Mouse (Mus musculus) limb, embryonic 15.5 days (tissue): ENCODE measurements around the gene Megf8. TPM values are rescaled to one million over a fixed set of nuclear protein-coding genes. Genes with fewer than 3 reads are reported as not detected.
A peak's percentile ranks its signal among the peaks of the same experiment; 100 is the strongest.
"Not testable (repeated sequence)": the region's sequence is repeated elsewhere in the genome, so short reads cannot be mapped to it uniquely, and the experiment has no call there.

Source experiments
- ATAC-seq: fragments of 200-750 bp; cut with Nextera tagmentation; 2 replicates; pipeline ENCODE4 v1.8.0; 2017; ENCODE audit warnings: low read depth, moderate TSS enrichment; ENCODE audit not compliant: insufficient number of reproducible peaks, low FRiP score, low TSS enrichment
- H3K27ac ChIP-seq: fragments of 300-500 bp; sonication (generic); 2 replicates; pipeline ENCODE4 v1.5.1; 2015; ENCODE audit warnings: moderate library complexity, mild to moderate bottlenecking, inconsistent platforms
- H3K27me3 ChIP-seq: fragments of 300-500 bp; sonication (generic); 2 replicates; pipeline ENCODE4 v1.6.1; 2015; ENCODE audit warnings: inconsistent platforms
- H3K36me3 ChIP-seq: fragments of 300-500 bp; sonication (generic); 2 replicates; pipeline ENCODE4 v1.6.1; 2015; ENCODE audit warnings: inconsistent platforms
- H3K4me1 ChIP-seq: fragments of 300-500 bp; sonication (generic); 2 replicates; pipeline ENCODE4 v1.6.1; 2015; ENCODE audit warnings: inconsistent platforms
- H3K4me2 ChIP-seq: fragments of 300-500 bp; sonication (generic); 2 replicates; pipeline ENCODE4 v1.6.1; 2015; ENCODE audit warnings: mild to moderate bottlenecking, inconsistent platforms
- H3K4me3 ChIP-seq: fragments of 300-500 bp; sonication (generic); 2 replicates; pipeline ENCODE4 v1.5.1; 2015; ENCODE audit warnings: mild to moderate bottlenecking, inconsistent platforms
- H3K9ac ChIP-seq: fragments of 300-500 bp; sonication (generic); 2 replicates; pipeline ENCODE4 v1.6.1; 2015; ENCODE audit warnings: inconsistent platforms
- H3K9me3 ChIP-seq: fragments of 300-500 bp; sonication (generic); 2 replicates; pipeline ENCODE4 v1.6.1; 2016; ENCODE audit warnings: inconsistent platforms
- WGBS: fragments of 180-500 bp; shearing (Covaris S2); methylation state at CpG from one replicate; pipeline ENCODE4 v1.1.7; 2015; 5-methylcytosine and 5-hydroxymethylcytosine counted together
- polyA plus RNA-seq: library from polyadenylated mRNA; unstranded; fragments of >200 nt; fragmentation: Nextera tagmentation; extraction: Ambion mirVana; gene quantifications from 2 replicates; pipeline ENCODE4 v1.2.1, GENCODE M21; 2015

Megf8 gene
- polyA plus RNA-seq, 1 experiment from 2014 or later, result 14.3 TPM

- no peak overlapping the region for H3K9ac ChIP-seq
- H3K27me3 ChIP-seq, result no peaks in the 10 kb centered on the region
- no peak for ATAC-seq
- H3K4me2 ChIP-seq, result no peak overlapping the region
- H3K4me3 ChIP-seq, result no peak overlapping the region
- H3K36me3 ChIP-seq, result peaks cover 9% of the 10 kb centered on the region
- H3K4me1 ChIP-seq, result peaks cover 43% of the 10 kb centered on the region
- 62% methylated on average over 7 of the region's 7 CpGs for WGBS
- no peaks in the 10 kb centered on the region for H3K9me3 ChIP-seq
- H3K27ac ChIP-seq, result no peak overlapping the region
Measured at GRCm38 (mm10) chr7:25392851-25393250, 75.9 kb downstream of the Megf8 start.

- Histone ChIP-seq H3K27ac (no peak overlapping the region), H3K9ac (no peak overlapping the region), H3K27me3 (no peaks in the 10 kb centered on the region), H3K4me1 (peaks cover 43% of the 10 kb centered on the region), H3K4me3 (peak overlapping the region; percentile 69; the same call in 1 of the 2 replicates), H3K4me2 (peak overlapping the region; percentile 69; the same call in 1 of the 2 replicates), H3K36me3 (peaks cover under 1% of the 10 kb centered on the region; the same call in 1 of the 2 replicates), H3K9me3 (no peaks in the 10 kb centered on the region)
- 66% methylated on average over 8 of the region's 8 CpGs for WGBS
- ATAC-seq, result no peak
Measured at GRCm38 (mm10) chr7:25393451-25394210, 76.7 kb downstream of the Megf8 start.

GRCm38 (mm10) chr7:25394754-25395153, 77.8 kb downstream of the Megf8 start:
- Histone ChIP-seq H3K4me2 (peak overlapping the region; percentile 69), H3K36me3 (no peaks in the 10 kb centered on the region), H3K9me3 (no peaks in the 10 kb centered on the region), H3K4me1 (peaks cover 40% of the 10 kb centered on the region), H3K4me3 (peak overlapping the region; percentile 69), H3K27ac (0 out of 2 replicates have a peak overlapping the region, but pooled peaks have one; percentile 66), H3K9ac (peak overlapping the region; percentile 46), H3K27me3 (no peaks in the 10 kb centered on the region)
- 7% methylated on average over 7 of the region's 7 CpGs for WGBS
- no peak for ATAC-seq

GRCm38 (mm10) chr7:25395186-25395557, 78.2 kb downstream of the Megf8 start:
- no peaks in the 10 kb centered on the region for H3K36me3 ChIP-seq
- H3K4me3 ChIP-seq, result peak overlapping the region; percentile 69
- peaks cover 36% of the 10 kb centered on the region for H3K4me1 ChIP-seq
- H3K9me3 ChIP-seq, result no peaks in the 10 kb centered on the region
- under 1% methylated on average over 22 of the region's 22 CpGs for WGBS
- H3K27ac ChIP-seq, result peak overlapping the region; percentile 66
- H3K9ac ChIP-seq, result peak overlapping the region; percentile 46
- H3K4me2 ChIP-seq, result peak overlapping the region; percentile 69
- H3K27me3 ChIP-seq, result no peaks in the 10 kb centered on the region
- ATAC-seq, result peak; percentile 2; the same call in 1 of the 2 replicates

GRCm38 (mm10) chr7:25395558-25396521, 78.9 kb downstream of the Megf8 start:
- Histone ChIP-seq H3K4me2 (peak overlapping the region; percentile 69), H3K9me3 (no peaks in the 10 kb centered on the region), H3K27ac (peak overlapping the region; percentile 68), H3K27me3 (no peaks in the 10 kb centered on the region), H3K9ac (peak overlapping the region; percentile 46), H3K4me3 (peak overlapping the region; percentile 69), H3K36me3 (no peaks in the 10 kb centered on the region), H3K4me1 (peaks cover 29% of the 10 kb centered on the region)
- WGBS, result 7% methylated on average over 52 of the region's 52 CpGs
- ATAC-seq, result peak; percentile 96

- H3K9ac ChIP-seq, result no peak overlapping the region
- H3K9me3 ChIP-seq, result no peaks in the 10 kb centered on the region
- no peaks in the 10 kb centered on the region for H3K36me3 ChIP-seq
- peak overlapping the region; percentile 68 for H3K27ac ChIP-seq
- no peaks in the 10 kb centered on the region for H3K27me3 ChIP-seq
- H3K4me3 ChIP-seq, result peak overlapping the region; percentile 69
- WGBS, result 89% methylated on average over 14 of the region's 14 CpGs
- H3K4me2 ChIP-seq, result no peak overlapping the region
- no peak for ATAC-seq
- H3K4me1 ChIP-seq, result peaks cover 29% of the 10 kb centered on the region
Measured at GRCm38 (mm10) chr7:25396621-25397020, 79.7 kb downstream of the Megf8 start.

- Histone ChIP-seq H3K27ac (no peak within 1 kb of the TSS), H3K4me2 (no peak within 1 kb of the TSS), H3K4me3 (no peak within 1 kb of the TSS), H3K27me3 (no peaks in the 10 kb centered on the region), H3K9ac (no peak within 1 kb of the TSS), H3K4me1 (peaks cover 34% of the 10 kb centered on the region), H3K9me3 (no peaks in the 10 kb centered on the region), H3K36me3 (no peaks in the 10 kb centered on the region)
- ATAC-seq, result no peak
- 96% methylated on average over 1 of the region's 1 CpGs for WGBS
Measured at GRCm38 (mm10) chr7:25398610-25399009, 81.6 kb downstream of the Megf8 start, which contains the start of gene Lipe. Lipe (minus strand) TSS chr7:25398710.

- not testable (repeated sequence) for H3K27ac ChIP-seq, H3K27me3 ChIP-seq, H3K9ac ChIP-seq, ATAC-seq, H3K4me3 ChIP-seq, H3K4me2 ChIP-seq, H3K36me3 ChIP-seq, H3K9me3 ChIP-seq
- peaks cover 30% of the 10 kb centered on the region for H3K4me1 ChIP-seq
Measured at GRCm38 (mm10) chr7:25399028-25399427, 82.1 kb downstream of the Megf8 start.

GRCm38 (mm10) chr7:25401551-25401950, 84.6 kb downstream of the Megf8 start:
- Histone ChIP-seq H3K9ac (no peak overlapping the region), H3K4me2 (no peak overlapping the region), H3K9me3 (no peaks in the 10 kb centered on the region), H3K27ac (no peak overlapping the region), H3K27me3 (no peaks in the 10 kb centered on the region), H3K4me3 (no peak overlapping the region), H3K36me3 (no peaks in the 10 kb centered on the region), H3K4me1 (peaks cover 15% of the 10 kb centered on the region)
- WGBS, result 27% methylated on average over 2 of the region's 2 CpGs
- no peak for ATAC-seq

- Histone ChIP-seq H3K4me3 (no peak overlapping the region), H3K9me3 (no peaks in the 10 kb centered on the region), H3K4me2 (no peak overlapping the region), H3K4me1 (peaks cover 13% of the 10 kb centered on the region), H3K36me3 (no peaks in the 10 kb centered on the region), H3K27ac (no peak overlapping the region), H3K9ac (no peak overlapping the region), H3K27me3 (no peaks in the 10 kb centered on the region)
- WGBS, result 28% methylated on average over 5 of the region's 5 CpGs
- ATAC-seq, result no peak
Measured at GRCm38 (mm10) chr7:25401986-25402385, 85.0 kb downstream of the Megf8 start.

- ATAC-seq, result no peak
- H3K27ac ChIP-seq, result no peak overlapping the region
Measured at GRCm38 (mm10) chr7:25402671-25403101, 85.7 kb downstream of the Megf8 start.

GRCm38 (mm10) chr7:25406468-25406867, 89.5 kb downstream of the Megf8 start:
- H3K36me3 ChIP-seq, result no peaks in the 10 kb centered on the region
- H3K4me2 ChIP-seq, result no peak overlapping the region
- no peak overlapping the region for H3K27ac ChIP-seq
- no peak overlapping the region for H3K9ac ChIP-seq
- no peaks in the 10 kb centered on the region for H3K27me3 ChIP-seq
- no peak overlapping the region for H3K4me3 ChIP-seq
- no peaks in the 10 kb centered on the region for H3K9me3 ChIP-seq
- WGBS, result 83% methylated on average over 7 of the region's 7 CpGs
- no peak for ATAC-seq
- H3K4me1 ChIP-seq, result peaks cover 11% of the 10 kb centered on the region

More at GRCm38 (mm10) chr7:25402671-25403101, 85.7 kb downstream of the Megf8 start:
- no peak overlapping the region for H3K4me2 ChIP-seq
- no peak overlapping the region for H3K4me3 ChIP-seq
- no peaks in the 10 kb centered on the region for H3K36me3 ChIP-seq
- peaks cover 13% of the 10 kb centered on the region for H3K4me1 ChIP-seq
- no peaks in the 10 kb centered on the region for H3K9me3 ChIP-seq
- H3K27me3 ChIP-seq, result no peaks in the 10 kb centered on the region
- no peak overlapping the region for H3K9ac ChIP-seq
- WGBS, result 0% methylated on average over 2 of the region's 2 CpGs
